Mouse (Mus musculus) bone marrow macrophage, adult 2 months (primary cell): ENCODE results near the gene Slamf7.

ENCODE experiments used
- CTCF ChIP-seq: IDR thresholded peaks from 2 replicates; pipeline ENCODE4 v1.5.1; 2012; ENCODE audit warnings: low read depth, mild to moderate bottlenecking, low read length, moderate library complexity
- POLR2A ChIP-seq: IDR thresholded peaks from 2 replicates; pipeline ENCODE4 v1.6.1; 2012; ENCODE audit warnings: mild to moderate bottlenecking, low read depth, low read length, borderline replicate concordance

DNA sequence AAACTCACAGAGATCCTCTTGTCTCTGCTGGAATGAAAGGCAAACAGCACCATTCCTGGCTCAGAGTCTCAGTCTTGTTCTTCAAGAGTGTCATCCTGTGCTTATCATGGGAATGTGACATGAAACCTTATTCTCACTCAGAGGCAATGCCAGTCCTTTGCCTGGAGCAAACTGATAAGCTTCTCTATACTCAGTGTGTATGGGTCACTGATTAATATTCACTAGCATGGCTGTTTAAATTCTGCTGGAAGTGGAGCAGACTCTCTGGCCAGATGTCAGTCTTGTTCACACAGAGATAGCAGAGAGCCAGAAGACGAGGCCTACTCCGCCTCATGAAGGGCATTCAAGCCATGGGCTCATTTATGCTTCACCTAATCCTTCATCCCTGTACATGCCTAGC is 68.3 kb downstream of the Slamf7 start:
- TF ChIP-seq CTCF (no peak), POLR2A (no peak)
